Mouse (Mus musculus): Measurements from ENCODE around the gene Crybb1.

The Crybb1 gene

DNA sequence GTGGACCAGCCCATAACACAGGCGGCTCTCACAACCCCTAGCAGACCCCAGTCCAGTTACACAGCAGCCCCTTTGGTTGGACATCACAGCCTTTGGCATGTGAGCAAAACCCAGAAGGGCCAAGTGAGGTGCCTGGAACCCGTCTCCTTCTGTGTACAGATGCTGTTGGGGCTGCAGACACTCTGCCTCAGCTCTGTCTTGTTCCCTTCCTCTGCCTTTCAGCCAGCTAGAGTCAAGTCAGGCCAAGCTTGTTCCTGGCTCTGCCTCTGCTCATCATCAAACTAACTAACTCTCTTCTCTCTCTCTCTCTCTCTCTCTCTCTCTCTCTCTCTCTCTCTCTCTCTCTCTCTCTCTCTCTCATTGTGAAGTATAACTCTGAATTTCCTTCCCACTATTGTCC, 19.0 kb upstream of the Crybb1 start:
- intact Hi-C loops (cut with DNase I): no loop called here

GRCm38 (mm10) chr5:112237439-112237838, 18.2 kb upstream of the Crybb1 start:
- intact Hi-C loops (cut with DNase I): no loop called here

DNA sequence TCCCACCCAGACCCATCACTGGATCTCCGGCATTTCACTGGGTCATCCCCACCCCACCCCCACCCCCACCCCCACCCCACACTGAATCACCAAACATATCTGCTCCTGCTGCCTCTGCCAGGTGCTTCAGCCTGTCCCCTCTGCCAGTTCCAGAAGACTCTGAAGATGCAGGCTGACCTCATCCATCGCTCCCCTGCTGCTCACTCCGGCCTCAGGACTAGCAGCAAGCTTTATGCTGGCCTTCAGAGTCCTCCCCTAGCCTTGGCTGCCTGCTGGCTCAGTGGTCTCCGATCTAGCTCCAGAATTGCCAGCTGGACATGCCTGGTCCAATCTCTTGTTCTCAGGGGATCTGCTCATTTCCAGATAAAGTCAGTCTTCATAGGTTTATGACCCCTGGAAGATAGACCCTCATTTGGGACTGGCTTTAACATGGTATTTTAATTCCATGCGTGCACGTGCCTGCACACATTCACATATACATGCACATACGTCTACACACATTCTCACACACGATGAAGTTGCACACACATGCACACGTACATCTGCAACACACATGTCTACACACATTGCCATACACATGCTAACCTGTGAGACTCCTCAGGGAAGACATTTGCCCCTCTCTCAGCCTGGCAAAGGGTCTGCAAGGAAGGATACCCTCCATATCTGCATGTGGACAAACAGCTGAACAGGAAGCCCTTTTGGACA, 17.6 kb upstream of the Crybb1 start:
- intact Hi-C loops (cut with DNase I): no loop called here

GRCm38 (mm10) chr5:112238781-112239482, 16.7 kb upstream of the Crybb1 start:
- intact Hi-C loops (cut with DNase I): no loop called here

GRCm38 (mm10) chr5:112240761-112241160, 14.9 kb upstream of the Crybb1 start:
- intact Hi-C loops (cut with DNase I): loop anchor here (1.0 to 5.0 kb wide), 4 partner anchors 37 to 186 kb away; partner anchors contain the start of gene Tpst2

DNA sequence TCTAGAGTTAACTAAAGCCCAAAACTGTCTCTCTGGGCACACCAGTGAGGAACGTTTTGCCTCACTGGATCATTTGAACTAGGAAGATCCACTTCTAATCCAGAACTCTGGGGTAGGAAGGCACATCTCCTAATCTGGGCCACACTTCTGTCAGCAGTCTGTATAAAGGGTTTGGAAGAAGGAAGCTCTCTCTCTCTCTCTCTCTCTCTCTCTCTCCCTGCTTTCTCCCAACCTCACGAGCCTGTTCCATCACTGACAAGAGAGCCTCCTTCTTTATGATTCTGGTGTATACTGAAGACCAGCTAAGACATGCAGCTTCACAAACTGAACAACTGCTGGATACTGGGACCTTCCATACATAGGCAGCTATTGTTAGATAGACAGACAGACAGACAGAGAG, 13.8 kb upstream of the Crybb1 start:
- intact Hi-C loops (cut with DNase I): loop anchor here (2.0 to 5.0 kb wide), 3 partner anchors 35 to 185 kb away; partner anchors contain the start of gene Tpst2

- intact Hi-C loops (cut with DNase I): loop anchor here (5.0 kb wide), 2 partner anchors 35 to 55 kb away; partner anchors contain the start of gene Tpst2
These were observed 13.2 kb upstream of the Crybb1 start for GRCm38 (mm10) chr5:112242361-112242778.

GRCm38 (mm10) chr5:112243041-112243440, 12.6 kb upstream of the Crybb1 start:
- intact Hi-C loops (cut with DNase I): loop anchor here (5.0 kb wide), 2 partner anchors 34 to 54 kb away; partner anchors contain the start of gene Tpst2

- intact Hi-C loops (cut with DNase I): loop anchor here (5.0 kb wide), 2 partner anchors 34 to 54 kb away; partner anchors contain the start of gene Tpst2
These were observed 11.9 kb upstream of the Crybb1 start for GRCm38 (mm10) chr5:112243539-112244274.

DNA sequence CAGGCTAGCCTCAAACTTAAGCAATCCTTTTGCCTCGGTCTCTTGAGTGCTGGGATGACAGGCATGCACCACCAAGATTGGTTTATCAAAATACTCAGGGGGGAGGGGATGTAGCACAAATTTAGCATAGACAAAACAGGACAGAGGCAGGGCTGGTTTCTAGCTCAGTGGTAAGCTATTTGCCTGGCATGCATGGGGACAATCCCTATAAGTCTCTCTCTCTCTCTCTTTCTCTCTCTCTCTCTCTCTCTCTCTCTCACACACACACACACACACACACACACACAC, 11.4 kb upstream of the Crybb1 start:
- intact Hi-C loops (cut with DNase I): loop anchor here (5.0 kb wide), 2 partner anchors 33 to 53 kb away; partner anchors contain the start of gene Tpst2

- intact Hi-C loops (cut with DNase I): loop anchor here (5.0 kb wide), 2 partner anchors 32 to 52 kb away; partner anchors contain the start of gene Tpst2
These were observed 10.6 kb upstream of the Crybb1 start for GRCm38 (mm10) chr5:112244890-112245615.

GRCm38 (mm10) chr5:112247399-112247798, 8.2 kb upstream of the Crybb1 start:
- intact Hi-C loops (cut with DNase I): no loop called here

DNA sequence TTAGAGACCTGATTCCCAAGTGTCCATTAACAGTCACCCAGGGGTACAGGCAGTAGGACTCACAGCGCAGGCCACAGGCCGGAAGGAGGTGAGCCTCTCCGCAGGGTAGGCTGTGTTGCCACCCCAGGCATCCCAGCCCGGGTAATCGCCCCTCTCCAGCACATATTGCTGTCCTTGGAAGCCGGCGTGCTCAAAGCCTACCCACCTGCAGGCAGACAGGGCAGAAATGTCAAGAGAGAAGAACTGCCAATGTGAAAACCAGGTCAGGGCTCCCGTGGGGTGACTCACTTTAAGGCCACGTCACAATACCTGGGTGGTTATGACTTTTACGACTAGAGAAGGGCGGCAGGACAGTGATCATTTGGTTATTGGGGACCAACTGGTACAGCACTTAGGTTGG, 6.5 kb upstream of the Crybb1 start:
- intact Hi-C loops (cut with DNase I): no loop called here

- intact Hi-C loops (cut with DNase I): no loop called here
These were observed 3.2 kb upstream of the Crybb1 start, which contains the start of gene Cryba4 for GRCm38 (mm10) chr5:112252400-112252799. TSS of gene Cryba4 (minus strand) at chr5:112252518.

- intact Hi-C loops (cut with DNase I): no loop called here
These were observed 2.4 kb upstream of the Crybb1 start for GRCm38 (mm10) chr5:112253169-112253568.

DNA sequence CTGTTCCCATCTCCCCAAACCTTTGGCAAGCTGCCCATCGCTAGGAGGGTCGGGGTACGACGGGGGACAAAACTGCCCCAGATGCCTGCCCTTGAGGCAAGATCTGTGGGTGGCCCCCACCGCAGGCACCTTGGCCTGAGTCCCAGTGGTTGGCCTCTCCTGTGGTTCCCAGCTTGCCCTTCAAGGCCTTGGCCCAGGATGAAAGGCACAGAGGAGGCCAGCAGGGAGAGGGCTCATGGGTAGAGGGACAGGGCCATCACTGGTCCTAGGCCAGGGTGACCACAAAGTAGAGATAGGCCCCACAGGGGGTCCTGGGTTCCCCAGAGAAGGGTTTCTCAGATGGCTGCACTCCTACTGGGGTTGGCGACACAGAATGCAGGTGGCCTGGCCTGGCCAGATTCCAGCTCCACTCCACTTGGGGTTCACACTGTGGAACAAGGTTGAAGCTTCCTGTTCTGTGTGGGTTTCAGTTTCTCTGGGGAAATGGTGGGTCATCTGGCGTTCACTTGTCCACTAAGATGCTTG, 1.3 kb upstream of the Crybb1 start:
- intact Hi-C loops (cut with DNase I): no loop called here

- intact Hi-C loops (cut with DNase I): no loop called here
These were observed 842 bp downstream of the Crybb1 start for GRCm38 (mm10) chr5:112256457-112256856.

DNA sequence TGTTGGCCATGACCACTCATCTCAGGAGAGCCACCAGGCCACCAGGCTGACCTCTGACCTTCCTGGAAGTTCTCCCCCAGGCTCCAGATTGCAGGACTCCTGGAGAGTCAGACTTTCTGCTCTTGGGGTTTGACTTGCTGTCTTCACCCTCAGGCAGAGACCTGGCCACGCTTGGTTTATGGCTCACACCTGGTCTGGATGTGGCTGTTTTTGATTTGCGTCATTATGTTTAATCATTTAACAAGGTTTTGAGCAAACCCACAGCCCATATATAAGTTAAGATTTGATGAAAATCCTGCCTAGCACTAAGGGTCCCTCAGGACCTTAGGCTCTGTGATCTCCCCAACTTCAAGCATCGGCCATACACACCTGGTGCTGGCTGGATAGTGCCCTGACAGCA, 2.3 kb downstream of the Crybb1 start:
- intact Hi-C loops (cut with DNase I): no loop called here

- intact Hi-C loops (cut with DNase I): no loop called here
These were observed 4.4 kb downstream of the Crybb1 start for GRCm38 (mm10) chr5:112259862-112260650.

DNA sequence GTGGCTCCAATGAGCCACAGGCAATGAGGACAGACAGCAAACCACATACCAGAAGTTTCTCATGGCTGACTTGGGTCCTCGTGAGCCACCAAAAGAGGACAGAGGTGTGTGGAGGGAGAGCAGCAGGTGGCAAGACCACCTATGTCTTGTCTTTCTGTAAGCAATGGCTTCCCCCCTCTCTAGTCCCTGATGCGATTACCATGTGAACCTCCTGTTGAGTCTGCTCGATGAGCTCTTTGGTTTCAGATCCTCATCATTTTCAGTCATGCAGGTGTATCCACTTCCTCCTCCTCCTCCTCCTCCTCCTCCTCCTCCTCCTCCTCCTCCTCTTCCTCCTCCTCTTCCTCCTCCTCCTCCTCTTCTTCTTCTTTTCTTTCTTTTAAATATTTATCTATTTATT, 5.2 kb downstream of the Crybb1 start:
- intact Hi-C loops (cut with DNase I): no loop called here
